Mouse (Mus musculus): ENCODE measurements at regions not wholly inside any gene's neighbourhood (a gene's known extent, or its start where the extent isn't known, plus 50 kb on each side); places are given as distances from the start of the nearest gene placed in this dataset.
"Not testable (repeated sequence)": the region's sequence is repeated elsewhere in the genome, so short reads cannot be mapped to it uniquely, and the experiment has no call there.

DNA sequence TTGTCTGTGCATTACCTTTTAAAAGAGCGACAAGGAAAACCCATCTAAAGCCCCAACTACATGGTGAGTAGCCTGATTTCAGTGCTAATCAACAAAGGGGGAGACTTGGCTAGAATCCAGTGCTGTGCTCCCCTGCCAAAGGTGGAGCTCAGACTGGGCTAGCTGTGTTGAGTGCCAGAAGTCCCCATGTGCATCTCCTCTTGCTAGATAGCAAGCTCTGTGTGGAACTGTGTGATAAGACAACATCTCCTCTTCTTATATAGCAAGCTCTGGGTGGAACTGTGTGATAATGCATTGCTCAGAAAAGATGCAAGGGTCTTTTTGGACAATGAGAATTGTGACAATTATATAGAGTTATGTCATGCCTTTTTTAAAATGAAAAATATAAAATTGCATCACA lies 741.4 kb downstream of the Adam6a start:
- DNase-seq: no peak

DNA sequence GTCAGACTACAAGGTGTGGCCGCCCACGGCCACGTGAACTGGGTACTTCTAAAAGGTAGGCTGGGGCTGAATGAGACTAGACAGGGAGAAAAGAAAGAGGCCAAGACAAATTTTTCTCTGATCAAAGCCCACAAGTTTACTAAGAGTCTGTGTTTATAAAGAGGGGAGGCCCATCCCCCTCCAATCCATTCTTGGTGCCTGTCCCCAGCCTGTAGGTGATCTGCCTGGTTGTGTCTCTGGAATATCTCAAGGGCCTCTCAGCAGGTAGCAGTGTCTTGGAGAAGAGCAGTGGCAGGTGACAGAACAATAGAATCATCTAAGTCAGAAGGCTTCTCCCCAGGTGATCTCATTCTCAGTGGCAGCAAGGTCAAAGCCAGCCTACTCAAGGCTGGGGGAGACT lies 743.3 kb downstream of the Adam6a start:
- DNase-seq: no peak

DNA sequence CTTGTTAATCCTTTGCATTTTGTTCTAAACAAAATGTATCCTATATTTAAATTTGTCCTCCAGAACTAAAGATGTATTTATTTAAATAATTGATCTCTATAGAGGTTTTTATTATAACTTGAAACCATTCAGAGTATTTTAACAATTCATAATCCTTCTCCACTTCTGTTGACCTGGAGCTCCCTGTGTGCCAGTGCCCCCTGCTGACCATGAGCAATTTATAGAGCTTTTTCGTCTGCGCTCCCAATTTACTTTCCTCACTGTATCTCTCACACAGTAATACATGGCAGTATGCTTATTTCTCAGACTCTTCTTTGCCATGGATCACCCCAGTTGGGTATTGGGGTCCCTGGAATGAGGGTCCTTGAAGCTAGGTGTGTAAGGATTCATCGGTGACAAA lies 747.4 kb downstream of the Adam6a start:
- DNase-seq: no peak

DNA sequence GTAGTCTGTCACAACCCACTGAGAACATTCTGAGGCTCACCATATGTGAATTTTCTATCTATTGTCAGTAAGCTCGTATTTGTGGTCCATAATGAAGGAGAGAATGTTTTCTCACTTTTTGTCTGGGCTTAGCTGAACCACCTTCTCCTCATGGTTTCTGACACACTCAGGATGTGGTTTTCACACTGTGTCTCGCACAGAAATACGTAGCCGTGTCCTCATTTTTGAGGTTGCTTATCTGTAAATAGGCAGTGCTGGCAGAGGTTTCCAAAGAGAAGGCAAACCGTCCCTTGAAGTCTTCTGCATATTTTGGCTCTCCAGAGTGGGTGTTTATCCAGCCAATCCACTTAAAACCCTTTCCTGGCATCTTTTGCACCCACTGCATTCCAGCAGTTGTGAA lies 756.1 kb downstream of the Adam6a start:
- DNase-seq: peak; percentile 65

DNA sequence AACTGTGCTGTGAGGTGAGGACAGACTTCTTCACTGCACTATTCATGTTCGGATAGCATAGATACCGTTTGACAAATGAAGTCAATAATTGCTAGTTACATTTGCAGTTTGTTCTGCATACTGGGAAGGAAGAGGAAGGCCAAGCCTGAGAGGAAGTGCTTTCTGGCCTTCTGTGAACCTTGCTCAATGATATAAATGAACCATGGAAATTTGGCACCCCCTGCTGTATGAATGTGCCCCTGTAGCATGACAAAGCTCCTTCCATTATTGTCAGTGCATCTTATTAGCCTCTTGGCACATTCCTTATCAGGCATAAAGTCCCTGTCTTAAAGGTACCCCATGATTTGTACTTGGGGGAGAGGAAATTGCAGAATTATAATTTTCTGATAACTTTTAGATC lies 758.0 kb downstream of the Adam6a start:
- peak; percentile 67 for DNase-seq

DNA sequence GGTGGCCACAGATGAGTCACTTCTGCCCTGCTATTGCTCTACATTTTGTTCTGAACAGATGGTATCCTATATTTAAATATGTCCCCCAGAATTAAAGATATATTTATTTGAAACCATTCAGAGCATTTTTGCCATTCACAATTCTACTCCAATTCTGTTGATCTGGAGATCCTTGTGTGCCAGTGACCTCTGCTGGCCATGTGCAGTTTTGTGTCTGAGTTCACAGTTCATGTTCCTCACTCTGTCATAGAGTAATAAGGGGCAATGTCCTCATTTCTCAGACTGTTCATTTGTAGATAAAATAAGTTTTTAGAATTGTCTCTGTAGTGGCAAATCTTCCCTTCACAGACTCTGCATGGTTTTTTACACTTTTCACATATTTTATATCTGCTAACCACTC lies 788.8 kb downstream of the Adam6a start:
- DNase-seq: peak; percentile 52

DNA sequence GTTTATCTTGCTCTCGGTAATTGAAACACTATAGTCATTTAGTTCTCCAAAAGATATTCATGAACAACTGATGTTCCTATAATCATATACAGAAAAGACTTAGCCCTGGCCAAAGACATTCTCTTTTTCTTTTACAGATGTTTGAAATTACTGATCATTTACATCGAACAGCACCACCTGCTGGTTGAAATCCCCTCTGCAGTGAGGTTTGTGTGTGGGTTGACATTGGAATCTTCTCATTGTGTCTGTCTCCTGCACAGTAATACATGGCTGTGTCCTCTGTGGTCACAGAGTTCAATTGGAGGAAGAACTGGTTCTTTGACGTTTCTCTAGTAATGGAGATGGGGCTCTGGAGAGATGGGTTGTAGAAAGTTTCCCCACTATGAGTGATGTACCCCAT lies 822.6 kb downstream of the Adam6a start:
- DNase-seq: peak; percentile 45

DNA sequence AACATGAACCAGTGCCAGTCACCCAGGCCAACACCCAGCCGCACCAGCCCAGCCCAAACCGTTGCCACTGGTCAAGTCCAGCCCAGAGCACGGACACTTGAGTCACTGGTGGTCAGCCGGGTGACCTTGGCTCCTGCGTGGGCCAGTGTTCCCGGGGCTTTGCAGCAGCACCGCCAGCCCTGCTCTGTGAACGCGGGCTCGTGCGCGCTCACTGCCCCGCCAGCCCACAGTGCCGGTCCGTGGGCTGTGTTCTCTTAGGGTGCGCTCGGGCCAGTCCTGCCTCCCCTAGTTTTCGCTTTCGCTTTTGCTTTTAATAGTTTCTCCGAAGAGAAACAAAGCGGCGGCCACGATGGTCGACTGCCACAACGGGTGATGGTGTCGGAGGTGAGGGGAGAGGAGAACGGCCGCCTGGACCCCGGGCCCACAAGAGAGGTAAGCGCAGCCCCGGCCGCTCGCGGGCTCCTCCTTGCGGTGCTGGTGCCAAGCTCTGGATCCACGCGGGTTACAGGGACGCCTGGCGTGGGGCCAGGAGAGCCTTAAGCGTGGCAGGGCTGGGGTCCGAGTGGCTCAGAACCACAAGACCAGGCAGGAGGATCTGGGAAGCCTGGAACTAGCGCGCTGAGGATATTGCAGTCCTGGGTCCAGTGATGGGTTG lies 835.1 kb downstream of the Adam6a start:
- DNase-seq: peak; percentile 24

DNA sequence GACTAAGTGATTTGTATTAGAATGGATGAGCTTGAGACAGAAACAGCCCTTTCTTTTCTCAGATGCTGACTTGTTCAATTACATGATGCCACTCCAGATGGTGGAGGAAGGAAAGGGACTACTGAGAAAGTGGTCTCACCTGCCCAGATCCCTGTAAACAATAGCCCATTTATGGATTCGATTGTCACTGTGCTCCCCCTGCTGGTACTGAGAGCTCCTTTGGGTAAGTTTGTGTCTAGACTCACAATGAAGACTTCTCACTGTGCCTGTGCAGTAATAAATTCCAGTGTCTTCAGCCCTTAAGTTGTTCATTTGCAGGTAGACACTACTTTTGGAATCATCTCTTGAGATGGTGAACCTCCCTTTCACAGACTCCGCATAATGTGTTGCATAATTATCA lies 847.7 kb downstream of the Adam6a start:
- peak; percentile 51 for DNase-seq

DNA sequence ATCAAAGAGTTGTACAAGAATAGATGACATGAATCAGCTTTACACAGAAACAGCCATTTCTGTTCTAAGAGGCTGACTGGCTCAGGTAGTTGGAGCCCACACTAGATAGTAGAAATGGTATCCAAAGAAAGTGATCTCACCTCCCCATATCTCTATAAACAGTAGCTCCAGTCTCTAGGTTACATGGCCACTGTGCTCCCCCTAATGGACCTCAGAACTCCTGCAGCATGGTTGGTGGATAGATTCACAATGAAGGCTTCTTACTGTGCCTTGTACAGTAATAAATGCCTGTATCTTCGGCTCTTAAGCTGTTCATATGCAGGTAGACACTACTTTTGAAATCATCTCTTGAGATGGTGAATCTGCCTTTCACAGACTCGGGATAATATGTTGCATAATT lies 862.5 kb downstream of the Adam6a start:
- DNase-seq: peak; percentile 12

DNA sequence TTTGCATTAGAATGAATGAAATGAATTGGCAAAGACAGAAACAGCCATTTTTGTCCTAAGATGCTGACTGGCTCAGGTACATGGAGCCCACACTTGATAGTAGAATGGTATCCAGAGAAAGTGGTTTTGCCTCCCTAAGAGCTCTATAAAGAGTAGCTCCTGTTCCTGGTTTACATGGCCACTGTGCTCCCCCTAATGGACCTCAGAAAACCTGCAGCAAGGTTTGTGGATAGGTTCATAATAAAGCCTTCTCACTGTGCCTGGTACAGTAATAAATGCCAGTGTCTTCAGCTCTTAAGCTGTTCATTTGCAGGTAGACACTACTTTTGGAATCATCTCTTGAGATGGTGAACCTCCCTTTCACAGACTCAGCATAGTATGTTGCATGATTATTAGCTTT lies 890.8 kb downstream of the Adam6a start:
- DNase-seq: peak; percentile 8

DNA sequence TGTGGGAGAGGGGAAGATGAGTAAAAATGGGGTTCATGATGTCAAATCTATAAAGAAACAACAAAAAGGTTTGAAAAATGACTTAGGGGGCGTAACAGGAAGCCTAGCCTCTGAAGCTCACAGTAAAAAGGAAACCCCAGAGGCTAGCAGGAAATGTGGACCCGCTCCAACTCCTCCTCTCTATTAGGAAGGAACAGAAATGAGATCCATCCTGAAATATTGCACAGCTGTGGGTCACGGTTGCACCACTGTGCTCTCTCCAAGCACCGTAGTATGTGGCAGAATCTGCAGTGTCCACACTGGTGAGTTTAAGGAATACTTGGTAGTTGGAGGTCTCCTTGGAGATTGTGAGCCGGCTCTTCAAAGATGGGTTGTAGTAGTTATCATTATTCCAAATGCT lies 918.3 kb downstream of the Adam6a start:
- DNase-seq: no peak

DNA sequence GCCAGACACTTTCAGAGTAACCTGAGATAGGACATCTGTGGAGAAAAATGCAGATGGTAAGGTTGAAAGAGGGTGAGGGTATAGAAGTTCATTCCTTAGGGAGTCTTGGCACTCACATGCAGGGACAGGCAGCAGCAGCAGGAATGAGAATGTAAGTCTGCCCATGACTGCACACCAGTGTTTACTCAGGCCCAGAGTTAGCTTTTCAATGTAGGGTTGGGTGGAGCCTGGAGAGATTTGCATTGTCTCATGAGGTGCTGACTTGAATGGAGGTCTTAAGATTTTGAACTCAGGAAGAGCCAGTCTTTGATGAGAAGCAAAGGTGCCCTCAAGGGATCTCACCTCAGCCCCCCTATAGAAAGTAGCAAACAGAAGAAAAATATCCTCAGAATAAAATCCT lies 918.9 kb downstream of the Adam6a start:
- no peak for DNase-seq

DNA sequence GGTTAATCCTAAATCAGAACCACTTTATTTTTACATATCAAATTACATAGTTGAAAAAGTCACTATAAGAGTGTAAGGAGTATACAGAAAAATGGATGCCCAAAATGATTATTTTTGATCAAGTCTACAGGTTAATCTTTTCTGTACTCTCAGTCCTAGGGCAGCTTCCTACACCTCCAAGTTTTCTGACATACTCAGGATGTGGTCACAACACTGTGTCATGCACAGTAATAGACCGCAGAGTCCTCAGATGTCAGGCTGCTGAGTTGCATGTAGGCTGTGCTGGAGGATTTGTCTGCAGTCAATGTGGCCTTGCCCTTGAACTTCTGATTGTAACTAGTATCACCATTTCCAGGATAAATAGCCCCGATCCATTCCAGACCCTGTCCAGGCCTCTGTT lies 925.1 kb downstream of the Adam6a start:
- peak; percentile 45 for DNase-seq

DNA sequence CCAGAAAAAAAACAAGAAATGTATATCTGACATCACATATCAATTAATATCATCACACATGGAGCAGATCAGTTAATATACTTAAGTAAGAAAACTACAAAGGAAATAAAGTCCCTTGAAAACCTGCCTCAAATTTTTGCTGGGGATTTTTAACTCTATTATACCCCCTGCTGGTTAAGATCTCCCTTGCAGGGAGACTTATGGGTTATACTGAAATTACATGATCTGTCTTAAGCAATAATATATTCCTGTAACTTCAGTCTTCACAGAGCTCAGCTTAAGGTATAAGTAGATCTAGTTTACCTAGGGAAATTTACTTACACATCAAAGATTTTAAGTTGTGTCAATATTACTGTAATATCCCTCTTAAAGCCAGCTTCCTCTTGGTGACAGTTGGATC lies 929.0 kb downstream of the Adam6a start:
- peak; percentile 23 for DNase-seq

DNA sequence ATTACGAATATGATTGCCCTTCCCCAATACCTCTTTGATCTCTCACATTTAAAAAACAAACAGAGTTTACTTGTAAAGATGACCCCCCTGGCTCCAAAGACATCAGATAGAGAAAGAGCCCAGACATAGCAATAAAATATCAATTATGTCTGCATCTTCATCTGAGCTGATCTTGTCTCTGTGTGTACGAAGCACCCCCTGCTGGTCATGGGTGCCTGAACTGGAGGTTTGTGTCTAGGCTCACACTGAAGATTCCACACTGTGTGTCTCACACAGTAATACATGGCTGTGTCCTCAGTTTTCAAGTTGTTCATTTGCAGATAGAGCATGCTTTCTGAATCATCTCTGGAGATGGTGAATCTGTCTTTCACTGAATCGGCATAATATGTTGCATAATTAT lies 935.0 kb downstream of the Adam6a start:
- DNase-seq: peak; percentile 50

DNA sequence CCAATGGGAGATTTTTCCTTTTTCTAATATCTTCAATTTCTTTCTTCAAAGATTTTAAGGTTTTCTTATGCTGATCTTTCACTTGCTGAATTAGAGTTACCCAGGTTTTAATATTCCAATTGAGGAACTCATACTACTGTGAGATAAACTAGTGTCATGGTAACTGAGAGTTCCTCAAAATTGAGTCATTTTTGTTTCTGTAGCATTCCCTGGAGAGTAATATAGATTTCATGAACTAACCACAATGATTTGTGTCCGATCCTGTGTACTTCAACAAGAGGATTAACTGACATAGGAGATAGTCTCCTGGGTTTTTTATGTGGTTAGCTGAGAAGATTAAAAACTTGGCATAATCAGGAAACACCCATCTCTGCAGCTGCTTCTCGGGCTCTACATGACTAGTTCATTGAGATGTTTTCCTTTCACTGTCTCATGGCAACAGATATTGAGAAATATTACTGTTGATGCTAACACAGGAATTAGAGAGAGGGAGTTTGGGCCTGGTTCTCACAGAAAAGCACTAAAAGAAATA lies 949.9 kb downstream of the Adam6a start:
- not testable (repeated sequence) for DNase-seq

DNA sequence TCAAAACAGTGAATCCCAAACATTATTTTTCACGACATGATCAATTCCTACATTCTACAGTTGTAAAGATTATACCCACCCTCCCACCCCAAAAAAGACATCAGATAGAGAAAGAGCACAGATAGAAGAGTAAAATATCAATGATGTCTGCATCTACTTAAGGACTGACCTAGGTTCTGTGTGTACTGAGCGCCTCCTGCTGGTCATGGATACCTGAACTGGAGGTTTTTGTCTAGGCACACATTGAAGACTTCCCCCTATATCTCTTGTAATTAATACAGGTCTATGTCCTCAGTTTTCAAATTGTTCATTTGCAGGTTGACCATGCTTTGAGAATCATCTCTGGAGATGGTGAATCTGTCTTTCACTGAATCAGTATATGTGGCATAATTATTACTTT lies 952.0 kb downstream of the Adam6a start:
- peak; percentile 74 for DNase-seq

DNA sequence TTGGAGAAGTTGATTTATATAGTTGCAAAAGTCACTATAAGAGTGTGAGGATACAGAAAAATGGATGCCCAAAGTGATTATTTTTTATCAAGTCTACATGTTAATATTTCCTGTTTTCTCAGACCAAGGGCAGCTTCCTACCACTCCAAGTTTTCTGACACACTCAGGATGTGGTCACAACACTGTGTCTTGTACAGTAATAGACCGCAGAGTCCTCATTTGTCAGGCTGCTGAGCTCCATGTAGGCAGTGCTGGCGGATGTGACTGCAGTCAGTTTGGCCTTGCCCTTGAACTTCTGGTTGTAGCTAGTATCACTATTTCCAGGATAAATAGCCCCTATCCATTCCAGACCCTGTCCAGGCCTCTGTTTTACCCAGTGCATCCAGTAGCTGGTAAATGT lies 969.4 kb downstream of the Adam6a start:
- no peak for DNase-seq

DNA sequence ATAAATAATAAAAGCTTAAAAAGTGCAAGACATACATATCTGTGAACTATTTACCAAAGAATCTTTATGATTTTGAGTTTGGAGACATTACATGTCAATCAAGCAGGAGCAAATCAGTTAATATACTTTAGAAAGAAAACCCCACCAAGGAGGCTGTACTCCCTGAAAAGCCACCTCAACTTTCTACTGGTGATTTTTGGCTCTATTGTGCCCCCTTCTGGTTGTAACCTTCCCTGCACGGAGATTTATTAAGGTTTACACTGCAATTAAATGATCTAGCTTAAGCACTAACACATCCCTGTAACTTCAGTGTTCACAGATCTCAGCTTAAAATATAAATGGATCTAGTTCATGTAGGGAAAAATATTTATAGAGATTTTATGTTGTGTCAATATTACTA lies 998.4 kb downstream of the Adam6a start:
- DNase-seq: peak; percentile 40

DNA sequence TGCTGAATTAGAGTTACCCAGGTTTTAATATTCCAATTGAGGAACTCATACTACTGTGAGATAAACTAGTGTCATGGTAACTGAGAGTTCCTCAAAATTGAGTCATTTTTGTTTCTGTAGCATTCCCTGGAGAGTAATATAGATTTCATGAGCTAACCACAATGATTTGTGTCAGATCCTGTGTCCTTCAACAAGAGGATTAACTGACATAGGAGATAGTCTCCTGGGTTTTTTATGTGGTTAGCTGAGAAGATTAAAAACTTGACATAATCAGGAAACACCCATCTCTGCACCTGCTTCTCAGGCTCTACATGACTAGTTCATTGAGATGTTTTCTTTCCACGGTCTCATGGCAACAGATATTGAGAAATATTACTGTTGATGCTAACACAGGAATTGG lies 1001.2 kb downstream of the Adam6a start:
- DNase-seq: not testable (repeated sequence)

DNA sequence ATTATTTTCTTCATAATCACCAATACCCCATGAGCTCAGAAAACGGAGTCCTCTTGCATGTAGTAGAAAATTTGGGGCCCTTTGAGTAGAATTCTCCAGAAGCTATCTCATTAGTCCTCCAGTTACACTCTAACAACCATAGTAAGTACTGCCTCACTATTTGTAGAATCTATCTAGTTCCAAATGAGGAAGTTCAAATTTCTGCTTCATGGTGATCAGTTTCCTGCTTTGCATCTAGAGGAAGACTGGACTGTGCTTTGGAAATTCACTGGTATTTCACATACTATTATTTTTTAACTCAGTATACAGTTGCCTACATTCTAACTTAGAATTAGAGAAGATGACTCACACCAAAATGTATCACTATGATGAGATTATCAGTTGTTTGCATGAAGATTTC lies 1018.7 kb downstream of the Adam6a start:
- no peak for DNase-seq

DNA sequence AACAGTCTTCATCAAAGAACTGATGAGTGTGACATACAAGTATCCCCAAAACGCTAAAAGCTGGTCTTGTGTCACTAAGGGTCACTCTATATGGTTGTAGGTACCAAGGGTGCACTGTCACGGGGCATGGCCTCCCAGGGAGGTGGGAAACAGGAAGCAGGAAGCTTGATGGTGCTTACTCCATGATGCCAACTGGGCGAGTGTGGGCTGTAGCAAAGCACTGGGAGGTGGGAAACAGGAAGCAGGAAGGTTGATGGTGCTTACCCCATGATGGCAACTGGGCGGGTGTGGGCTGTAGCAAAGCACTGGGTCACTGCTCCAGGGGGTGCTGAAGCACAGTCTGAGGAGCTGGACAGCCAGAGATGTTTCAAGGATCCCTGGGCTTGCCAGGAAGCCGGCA lies 1019.3 kb downstream of the Adam6a start:
- no peak for DNase-seq

DNA sequence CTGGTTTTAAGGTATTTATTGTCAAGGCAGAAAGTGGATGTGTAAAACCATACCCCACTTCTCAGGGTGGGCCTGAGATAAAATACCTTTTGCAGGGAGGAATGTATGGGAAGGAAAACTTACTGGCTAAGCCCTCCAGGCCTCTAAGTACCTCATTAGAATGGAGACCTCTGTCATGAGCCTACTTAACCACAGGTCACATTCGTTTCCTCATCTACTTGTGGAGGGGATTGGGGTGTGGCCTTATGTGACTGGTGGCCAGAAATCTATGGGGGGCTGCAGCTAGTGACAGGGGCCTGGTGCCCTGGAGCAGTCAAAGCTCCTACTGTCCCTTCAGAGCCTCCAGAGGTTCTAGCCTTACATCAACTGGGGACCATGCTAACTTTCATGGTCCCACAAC lies 1020.0 kb downstream of the Adam6a start:
- DNase-seq: no peak

DNA sequence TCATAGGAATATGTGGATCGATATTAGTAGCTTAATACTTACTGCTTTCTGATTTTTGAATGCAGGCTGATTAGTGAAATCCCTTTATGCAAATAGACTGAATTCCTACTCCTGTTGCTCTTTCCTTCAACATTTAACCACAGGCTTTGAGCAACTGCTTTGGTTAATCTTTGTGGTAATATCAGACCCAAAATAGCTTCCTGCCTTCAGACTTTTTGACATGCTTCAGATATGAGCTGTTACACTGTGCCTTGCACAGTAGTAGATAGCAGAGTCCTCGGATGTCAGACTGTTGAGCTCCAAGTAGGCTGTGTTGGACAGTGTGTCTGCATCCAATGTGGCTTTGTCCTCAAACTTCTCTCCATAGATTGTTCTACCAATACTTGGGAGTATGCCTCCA lies 1020.6 kb downstream of the Adam6a start:
- peak; percentile 12 for DNase-seq
